Mouse (Mus musculus) hindbrain, embryonic 11.5 days (tissue): Measurements from ENCODE around the gene Slc45a1. TPM values are rescaled to one million over a fixed set of nuclear protein-coding genes. Genes with fewer than 3 reads are reported as not detected.

Experiments
- ATAC-seq: fragments of 200-750 bp; cut with Nextera tagmentation; 2 replicates; pipeline ENCODE4 v1.8.0; 2017; ENCODE audit warnings: mild to moderate bottlenecking, moderate TSS enrichment, moderate library complexity; ENCODE audit not compliant: low FRiP score
- DNase-seq: peaks from one replicate; pipeline ENCODE4 v3.0.0-alpha.2; 2015; ENCODE audit warnings: low spot score
- H3K27ac ChIP-seq: fragments of 300-500 bp; sonication (generic); 2 replicates; pipeline ENCODE4 v1.5.1; 2014; ENCODE audit warnings: mild to moderate bottlenecking, low read depth, low read length
- H3K27me3 ChIP-seq: fragments of 300-500 bp; sonication (generic); 2 replicates; pipeline ENCODE4 v1.6.1; 2014; ENCODE audit warnings: mild to moderate bottlenecking, low read length, moderate library complexity, mixed read lengths; ENCODE audit not compliant: control insufficient read depth, insufficient read depth
- H3K36me3 ChIP-seq: fragments of 300-500 bp; sonication (generic); 2 replicates; pipeline ENCODE4 v1.6.1; 2014; ENCODE audit warnings: mild to moderate bottlenecking, low read length, moderate library complexity, mixed read lengths; ENCODE audit not compliant: control insufficient read depth, insufficient read depth
- H3K4me1 ChIP-seq: fragments of 300-500 bp; sonication (generic); replicated peaks from 2 replicates; pipeline ENCODE4 v1.6.1; 2014; ENCODE audit warnings: low read length, mixed read lengths; ENCODE audit not compliant: control insufficient read depth, insufficient read depth
- H3K4me2 ChIP-seq: fragments of 300-500 bp; sonication (generic); replicated peaks from 2 replicates; pipeline ENCODE4 v1.6.1; 2014; ENCODE audit warnings: mild to moderate bottlenecking, low read depth, low read length
- H3K4me3 ChIP-seq: fragments of 300-500 bp; sonication (generic); 2 replicates; pipeline ENCODE4 v1.5.1; 2014; ENCODE audit warnings: low read depth, low read length
- H3K9ac ChIP-seq: fragments of 300-500 bp; sonication (generic); 2 replicates; pipeline ENCODE4 v1.6.1; 2014; ENCODE audit warnings: low read depth, low read length
- H3K9me3 ChIP-seq: fragments of 300-500 bp; sonication (generic); 2 replicates; pipeline ENCODE4 v1.6.1; 2016; ENCODE audit warnings: low read length; ENCODE audit not compliant: control insufficient read depth
- WGBS: fragments of 180-500 bp; shearing (Covaris S2); extraction: QIAGEN DNeasy Blood & Tissue Kit; methylation state at CpG from one replicate; pipeline ENCODE4 v1.1.7; 2014; 5-methylcytosine and 5-hydroxymethylcytosine counted together
- polyA plus RNA-seq: library from polyadenylated mRNA; unstranded; fragments of >200 nt; fragmentation: Nextera tagmentation; extraction: Ambion mirVana; gene quantifications from 2 replicates; pipeline ENCODE4 v1.2.1, GENCODE M21; 2014

Slc45a1 gene
- polyA plus RNA-seq, 1 experiment from 2014 or later = 7.8 TPM

- H3K9me3 ChIP-seq = no peaks in the 10 kb centered on the region
- H3K4me1 ChIP-seq = no peaks in the 10 kb centered on the region; the same call in 1 of the 2 replicates
- DNase-seq = no peak
- ATAC-seq = no peak
- no peak overlapping the region for H3K27ac ChIP-seq
- no peak overlapping the region for H3K9ac ChIP-seq
- H3K36me3 ChIP-seq = no peaks in the 10 kb centered on the region
- WGBS = 82% methylated on average over 10 of the region's 10 CpGs
- H3K4me3 ChIP-seq = no peak overlapping the region
- H3K27me3 ChIP-seq = no peaks in the 10 kb centered on the region; the same call in 1 of the 2 replicates
- no peak overlapping the region for H3K4me2 ChIP-seq
Measured at GRCm38 (mm10) chr4:150665806-150666205, 13.8 kb upstream of the Slc45a1 start.

- DNase-seq (no peak), ATAC-seq (no peak)
- no peak overlapping the region for H3K4me2 ChIP-seq
Measured at GRCm38 (mm10) chr4:150664726-150665125, 12.8 kb upstream of the Slc45a1 start.

GRCm38 (mm10) chr4:150663192-150663591 lies 11.2 kb upstream of the Slc45a1 start:
- Histone ChIP-seq H3K4me1 (no peaks in the 10 kb centered on the region; the same call in 1 of the 2 replicates), H3K27me3 (no peaks in the 10 kb centered on the region; the same call in 1 of the 2 replicates), H3K4me2 (no peak overlapping the region), H3K4me3 (no peak overlapping the region), H3K9me3 (no peaks in the 10 kb centered on the region), H3K27ac (no peak overlapping the region), H3K9ac (no peak overlapping the region), H3K36me3 (no peaks in the 10 kb centered on the region)
- DNase-seq (peak; percentile 77), ATAC-seq (no peak)
- WGBS = 58% methylated on average over 12 of the region's 12 CpGs

More at GRCm38 (mm10) chr4:150664726-150665125, 12.8 kb upstream of the Slc45a1 start:
- no peaks in the 10 kb centered on the region for H3K9me3 ChIP-seq
- H3K4me3 ChIP-seq = no peak overlapping the region
- WGBS = 80% methylated on average over 7 of the region's 7 CpGs
- no peak overlapping the region for H3K27ac ChIP-seq
- no peaks in the 10 kb centered on the region for H3K36me3 ChIP-seq
- H3K9ac ChIP-seq = no peak overlapping the region
- no peaks in the 10 kb centered on the region; the same call in 1 of the 2 replicates for H3K4me1 ChIP-seq
- no peaks in the 10 kb centered on the region; the same call in 1 of the 2 replicates for H3K27me3 ChIP-seq

- H3K27me3 ChIP-seq = no peaks in the 10 kb centered on the region; the same call in 1 of the 2 replicates
- H3K9me3 ChIP-seq = no peaks in the 10 kb centered on the region
- H3K4me1 ChIP-seq = no peaks in the 10 kb centered on the region; the same call in 1 of the 2 replicates
- peak overlapping the region; percentile 16 for H3K4me2 ChIP-seq
- no peaks in the 10 kb centered on the region for H3K36me3 ChIP-seq
- H3K27ac ChIP-seq = no peak overlapping the region
- no peak for ATAC-seq
- 8% methylated on average over 13 of the region's 13 CpGs for WGBS
- H3K4me3 ChIP-seq = no peak overlapping the region
- DNase-seq = no peak
- H3K9ac ChIP-seq = peak overlapping the region; percentile 37; the same call in 1 of the 2 replicates
Measured at GRCm38 (mm10) chr4:150661886-150662285, 9.9 kb upstream of the Slc45a1 start.

- H3K4me3 ChIP-seq = no peak overlapping the region
- no peaks in the 10 kb centered on the region; the same call in 1 of the 2 replicates for H3K27me3 ChIP-seq
- ATAC-seq (no peak), DNase-seq (peak; percentile 43)
- no peaks in the 10 kb centered on the region for H3K9me3 ChIP-seq
- no peak overlapping the region for H3K27ac ChIP-seq
- no peak overlapping the region for H3K9ac ChIP-seq
- 69% methylated on average over 9 of the region's 9 CpGs for WGBS
- no peaks in the 10 kb centered on the region for H3K36me3 ChIP-seq
- no peak overlapping the region for H3K4me2 ChIP-seq
- H3K4me1 ChIP-seq = no peaks in the 10 kb centered on the region; the same call in 1 of the 2 replicates
Measured at GRCm38 (mm10) chr4:150659926-150660610, 8.1 kb upstream of the Slc45a1 start.

- no peaks in the 10 kb centered on the region for H3K9me3 ChIP-seq
- no peak for DNase-seq
- no peak for ATAC-seq
- no peak overlapping the region for H3K4me3 ChIP-seq
- 85% methylated on average over 6 of the region's 6 CpGs for WGBS
- no peak overlapping the region for H3K27ac ChIP-seq
- H3K4me2 ChIP-seq = no peak overlapping the region
- H3K9ac ChIP-seq = no peak overlapping the region
- H3K36me3 ChIP-seq = no peaks in the 10 kb centered on the region
- H3K27me3 ChIP-seq = peaks cover 14% of the 10 kb centered on the region; the same call in 1 of the 2 replicates
- peaks cover 2% of the 10 kb centered on the region; the same call in 1 of the 2 replicates for H3K4me1 ChIP-seq
Measured at GRCm38 (mm10) chr4:150656504-150656903, 4.5 kb upstream of the Slc45a1 start.

- 6% methylated on average over 17 of the region's 17 CpGs for WGBS
- H3K4me1 ChIP-seq = 0 out of 2 replicates have a peak, but pooled peaks cover 2% of the 10 kb centered on the region
- DNase-seq (peak; percentile 89), ATAC-seq (peak; percentile 73)
- no peak overlapping the region for H3K4me2 ChIP-seq
- no peak overlapping the region for H3K27ac ChIP-seq
- H3K9ac ChIP-seq = no peak overlapping the region
- no peaks in the 10 kb centered on the region for H3K36me3 ChIP-seq
- H3K9me3 ChIP-seq = no peaks in the 10 kb centered on the region
- H3K4me3 ChIP-seq = no peak overlapping the region
- peaks cover 14% of the 10 kb centered on the region; the same call in 1 of the 2 replicates for H3K27me3 ChIP-seq
Measured at GRCm38 (mm10) chr4:150655989-150656388, 4.0 kb upstream of the Slc45a1 start.

GRCm38 (mm10) chr4:150653072-150653599 lies 1.2 kb upstream of the Slc45a1 start:
- 57% methylated on average over 11 of the region's 11 CpGs for WGBS
- no peak overlapping the region for H3K27ac ChIP-seq
- ATAC-seq = no peak
- no peaks in the 10 kb centered on the region for H3K9me3 ChIP-seq
- peaks cover 14% of the 10 kb centered on the region; the same call in 1 of the 2 replicates for H3K27me3 ChIP-seq
- no peak overlapping the region for H3K4me2 ChIP-seq
- DNase-seq = no peak
- H3K4me3 ChIP-seq = no peak overlapping the region
- H3K4me1 ChIP-seq = 0 out of 2 replicates have a peak, but pooled peaks cover 2% of the 10 kb centered on the region
- H3K36me3 ChIP-seq = no peaks in the 10 kb centered on the region
- no peak overlapping the region for H3K9ac ChIP-seq
